8 mouse cellular contexts compared by ENCODE assay signal in genomic region chr11:50224671-50225530, GRCm38 (mm10). TPM values are rescaled to one million over a fixed set of nuclear protein-coding genes. Genes with fewer than 3 reads are reported as not detected.
A peak's percentile ranks its signal among the peaks of the same experiment; 100 is the strongest.
DNase-seq lines count a peak whose midpoint lies in the region; ATAC-seq and TF ChIP-seq lines count a peak whose summit lies in the region.

No protein-coding gene starts in this region.

- peak overlapping the region; percentile 83 for H3K4me3 ChIP-seq in G1E (ENCODE audit: low read depth, low read length)
- peak overlapping the region; percentile 92 for H3K4me3 ChIP-seq in forebrain, embryonic 13.5 days
- peak overlapping the region; percentile 75 for H3K4me3 ChIP-seq in lung, embryonic 15.5 days

- peak; percentile 83 for ATAC-seq in G1E (ENCODE audit: extremely low read depth, insufficient number of reproducible peaks, low FRiP score, poor library complexity, severe bottlenecking)
- peak; percentile 64 for ATAC-seq in cerebellum, adult (ENCODE audit: insufficient number of reproducible peaks, low FRiP score, low TSS enrichment)
- ATAC-seq in forebrain, embryonic 13.5 days, result peak; percentile 88
- ATAC-seq in lung, embryonic 15.5 days (ENCODE audit: borderline replicate concordance, extremely low read depth, low FRiP score, low TSS enrichment), result peak; percentile 87

- no peak for TF ChIP-seq CTCF in G1E (IDR thresholded peaks at IDR 0.05; ENCODE audit: low read depth, low read length)

- intact Hi-C loops in heart, postnatal 14 days (cut with DNase I), result loop anchor here (2.0 to 5.0 kb wide), 2 partner anchors 14 to 48 kb away; partner anchors contain the start of genes Mgat4b and Sqstm1

- DNase-seq in G1E (ENCODE audit: low spot score), result peak; percentile 95
- peak; percentile 92 to 94 for DNase-seq in heart, postnatal 14 days
- DNase-seq in layer of hippocampus, adult 18-20 months (ENCODE audit: low spot score in 2 of 2), result peak; percentile 80 to 84
- peak; percentile 87 for DNase-seq in ovary, adult 18-20 months (ENCODE audit: low spot score)
- DNase-seq in thymus, postnatal 10 days (ENCODE audit: low spot score in 2 of 2), result peak; percentile 33 to 46

- H3K27ac ChIP-seq in forebrain, embryonic 13.5 days, result peak overlapping the region; percentile 93
- peak overlapping the region; percentile 77 for H3K27ac ChIP-seq in lung, embryonic 15.5 days

- H3K4me2 ChIP-seq in forebrain, embryonic 13.5 days, result peak overlapping the region; percentile 90
- H3K4me2 ChIP-seq in lung, embryonic 15.5 days, result peak overlapping the region; percentile 97

- peaks cover 58% of the 10 kb centered on the region for H3K36me3 ChIP-seq in G1E (replicated peaks)
- peaks cover 7% of the 10 kb centered on the region; the same call in 1 of the 2 replicates for H3K36me3 ChIP-seq in forebrain, embryonic 13.5 days (ENCODE audit: poor library complexity, severe bottlenecking)
- no peaks in the 10 kb centered on the region for H3K36me3 ChIP-seq in lung, embryonic 15.5 days

- WGBS in forebrain, embryonic 13.5 days, result under 1% methylated on average over 54 of the region's 70 CpGs
- WGBS in lung, embryonic 15.5 days, result under 1% methylated on average over 56 of the region's 70 CpGs

- no peaks in the 10 kb centered on the region for H3K9me3 ChIP-seq in G1E (replicated peaks)
- H3K9me3 ChIP-seq in forebrain, embryonic 13.5 days (replicated peaks), result no peaks in the 10 kb centered on the region
- no peaks in the 10 kb centered on the region for H3K9me3 ChIP-seq in lung, embryonic 15.5 days

- H3K27me3 ChIP-seq in G1E (ENCODE audit: insufficient read depth, low read length), result no peaks in the 10 kb centered on the region
- no peaks in the 10 kb centered on the region; the same call in 1 of the 2 replicates for H3K27me3 ChIP-seq in forebrain, embryonic 13.5 days
- H3K27me3 ChIP-seq in lung, embryonic 15.5 days, result no peaks in the 10 kb centered on the region

- peaks cover 76% of the 10 kb centered on the region for H3K4me1 ChIP-seq in G1E (ENCODE audit: insufficient read depth, low read depth, low read length)
- H3K4me1 ChIP-seq in forebrain, embryonic 13.5 days, result peaks cover 56% of the 10 kb centered on the region
- peaks cover 44% of the 10 kb centered on the region for H3K4me1 ChIP-seq in lung, embryonic 15.5 days

- peak overlapping the region; percentile 97 for H3K9ac ChIP-seq in forebrain, embryonic 13.5 days
- H3K9ac ChIP-seq in lung, embryonic 15.5 days, result peak overlapping the region; percentile 97

RNA-seq across cellular contexts. Expression of gene Ltc4s, which starts 13.5 kb away (rescaled TPM):
- total RNA-seq in G1E (2014; fragmentation: Nextera tagmentation) (not detected in 2 replicates), G1E (2017) (not detected in 2 replicates)
- not detected in 2 replicates for polyA plus RNA-seq in G1E (2012)
- polyA plus RNA-seq in forebrain, embryonic 13.5 days (2015; fragmentation: Nextera tagmentation; extraction: Ambion mirVana), result 1.1 and 1.2 TPM in 2 replicates
- 1 to 10 TPM; 7.4 to 8.7 TPM for total RNA-seq in heart, postnatal 14 days (2021)
- total RNA-seq in layer of hippocampus, adult 18-20 months (2021), result 1 to 10 TPM; 6.8 to 7.1 TPM
- polyA plus RNA-seq in lung, embryonic 15.5 days (2015; fragmentation: Nextera tagmentation; extraction: Ambion mirVana), result 2.5 and 2.8 TPM in 2 replicates

RNA-seq across cellular contexts. Expression of gene Mgat4b, which starts 14.2 kb away (rescaled TPM):
- total RNA-seq in G1E (2014; fragmentation: Nextera tagmentation) (18.4 and 24.2 TPM in 2 replicates), G1E (2017) (15.6 and 18.3 TPM in 2 replicates)
- 106 and 120 TPM in 2 replicates for polyA plus RNA-seq in G1E (2012)
- 10.1 and 12.9 TPM in 2 replicates for polyA plus RNA-seq in forebrain, embryonic 13.5 days (2015; fragmentation: Nextera tagmentation; extraction: Ambion mirVana)
- total RNA-seq in heart, postnatal 14 days (2021), result 100 to 1,000 TPM in 1 of 2 experiments, 10 to 100 TPM in 1; 97.2 to 101 TPM
- total RNA-seq in layer of hippocampus, adult 18-20 months (2021), result 10 to 100 TPM; 80.7 to 84.1 TPM
- 36.4 and 41.0 TPM in 2 replicates for polyA plus RNA-seq in lung, embryonic 15.5 days (2015; fragmentation: Nextera tagmentation; extraction: Ambion mirVana)

RNA-seq across cellular contexts. Expression of gene Sqstm1, which starts 14.3 kb away (rescaled TPM):
- 118 and 252 TPM in 2 replicates for total RNA-seq in G1E (2014; fragmentation: Nextera tagmentation)
- 663 and 687 TPM in 2 replicates for total RNA-seq in G1E (2017)
- polyA plus RNA-seq in G1E (2012), result 134 and 138 TPM in 2 replicates
- polyA plus RNA-seq in forebrain, embryonic 13.5 days (2015; fragmentation: Nextera tagmentation; extraction: Ambion mirVana), result 194 and 210 TPM in 2 replicates
- 100 to 1,000 TPM; 234 to 282 TPM for total RNA-seq in heart, postnatal 14 days (2021)
- total RNA-seq in layer of hippocampus, adult 18-20 months (2021), result 100 to 1,000 TPM; 486 to 498 TPM
- polyA plus RNA-seq in lung, embryonic 15.5 days (2015; fragmentation: Nextera tagmentation; extraction: Ambion mirVana), result 251 and 273 TPM in 2 replicates

RNA-seq across cellular contexts. Expression of gene Mrnip, which starts 50.7 kb away (rescaled TPM):
- 44.8 and 63.7 TPM in 2 replicates for total RNA-seq in G1E (2014; fragmentation: Nextera tagmentation)
- 17.4 and 17.6 TPM in 2 replicates for total RNA-seq in G1E (2017)
- polyA plus RNA-seq in G1E (2012), result 6.5 and 10.6 TPM in 2 replicates
- polyA plus RNA-seq in forebrain, embryonic 13.5 days (2015; fragmentation: Nextera tagmentation; extraction: Ambion mirVana), result 24.0 and 26.9 TPM in 2 replicates
- total RNA-seq in heart, postnatal 14 days (2021), result 1 to 10 TPM; 3.4 to 4.3 TPM
- total RNA-seq in layer of hippocampus, adult 18-20 months (2021), result 10 to 100 TPM; 14.1 to 15.7 TPM
- 19.1 and 19.5 TPM in 2 replicates for polyA plus RNA-seq in lung, embryonic 15.5 days (2015; fragmentation: Nextera tagmentation; extraction: Ambion mirVana)

Comparison
In these comparisons a context has a peak if more than half of its experiments do, and no peak if none do; other contexts are left out.
1. Peak in every context shown above with its lines: DNase-seq, ATAC-seq, H3K4me3 ChIP-seq and H3K27ac ChIP-seq.
2. DNase-seq: peak in every context shown above with its lines; median percentile 95 in G1E; 93 in heart, postnatal 14 days; 87 in ovary, adult 18-20 months; 82 in layer of hippocampus, adult 18-20 months; 40 in thymus, postnatal 10 days.
3. RNA of gene Ltc4s, which starts 13.5 kb away (total RNA-seq): 7.4 to 8.7 TPM in heart, postnatal 14 days and 6.8 to 7.1 TPM in layer of hippocampus, adult 18-20 months; not detected in G1E; every median in the first group is over 4 times any median in the second.